Mouse (Mus musculus): Measurements from ENCODE around the gene 9030612E09Rik. TPM values are rescaled to one million over a fixed set of nuclear protein-coding genes. Genes with fewer than 3 reads are reported as not detected.

9030612E09Rik gene
- polyA plus RNA-seq, 1 experiment from 2014 or later, result 0.36 TPM

DNA sequence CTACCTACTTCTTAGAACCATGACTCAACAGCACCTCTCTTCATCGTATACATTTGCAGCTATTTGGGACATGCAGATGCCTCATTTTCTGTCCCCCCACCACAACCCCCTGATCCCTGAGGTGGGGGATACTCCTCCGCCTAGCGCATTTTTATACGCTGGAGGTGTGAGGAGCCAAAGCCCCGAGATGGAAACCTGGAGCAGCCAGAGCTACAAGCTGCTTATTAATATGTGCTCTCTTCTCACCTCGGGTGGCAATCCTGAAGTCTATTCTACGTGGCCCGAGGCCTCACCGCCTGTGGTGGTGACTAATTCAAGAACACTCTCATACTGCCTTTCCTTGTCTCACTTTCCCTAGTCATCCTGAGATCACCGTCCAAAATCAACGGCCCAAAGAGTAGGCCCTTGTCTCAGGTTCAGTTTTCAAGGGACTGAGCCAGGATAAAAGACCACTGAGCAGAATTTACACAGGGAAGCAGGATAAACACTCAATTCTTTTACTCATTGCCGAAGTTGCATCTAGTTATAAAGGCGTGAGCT lies 42.9 kb downstream of the 9030612E09Rik start:
- Histone ChIP-seq H3K4me2 (no peak overlapping the region), H3K27ac (no peak overlapping the region), H3K36me3 (no peaks in the 10 kb centered on the region), H3K9ac (no peak overlapping the region), H3K4me1 (peaks cover 10% of the 10 kb centered on the region), H3K27me3 (no peaks in the 10 kb centered on the region), H3K9me3 (no peaks in the 10 kb centered on the region), H3K4me3 (no peak overlapping the region)
- 88% methylated on average over 13 of the region's 13 CpGs for WGBS
- no peak for ATAC-seq (ENCODE audit: borderline replicate concordance, extremely low read depth, low FRiP score, low TSS enrichment)

DNA sequence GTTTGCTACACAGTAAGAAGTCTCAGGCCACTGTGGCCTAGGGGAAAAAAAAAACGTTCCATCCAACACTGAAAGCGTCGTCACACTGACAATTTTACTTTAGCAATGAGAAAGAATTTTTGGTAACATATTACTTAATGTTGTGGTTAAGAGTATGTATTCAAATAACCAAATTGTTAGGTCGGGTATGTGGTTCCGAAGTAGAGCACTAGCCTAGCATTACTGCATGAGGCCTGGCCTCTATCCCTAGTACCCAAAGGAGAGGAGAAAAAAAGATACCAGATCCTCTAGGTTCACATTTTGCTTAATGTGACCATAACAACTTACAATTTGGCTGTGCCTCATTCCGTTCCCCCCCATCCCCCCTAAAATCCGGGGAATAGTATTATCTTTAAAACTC lies 46.0 kb downstream of the 9030612E09Rik start:
- Histone ChIP-seq H3K36me3 (no peaks in the 10 kb centered on the region), H3K4me2 (peak overlapping the region; percentile 58), H3K4me3 (peak overlapping the region; percentile 67), H3K27ac (peak overlapping the region; percentile 94), H3K9me3 (no peaks in the 10 kb centered on the region), H3K9ac (peak overlapping the region; percentile 88), H3K4me1 (peaks cover 11% of the 10 kb centered on the region), H3K27me3 (no peaks in the 10 kb centered on the region)
- ATAC-seq (ENCODE audit: borderline replicate concordance, extremely low read depth, low FRiP score, low TSS enrichment), result no peak
- WGBS, result 14% methylated on average over 7 of the region's 7 CpGs

DNA sequence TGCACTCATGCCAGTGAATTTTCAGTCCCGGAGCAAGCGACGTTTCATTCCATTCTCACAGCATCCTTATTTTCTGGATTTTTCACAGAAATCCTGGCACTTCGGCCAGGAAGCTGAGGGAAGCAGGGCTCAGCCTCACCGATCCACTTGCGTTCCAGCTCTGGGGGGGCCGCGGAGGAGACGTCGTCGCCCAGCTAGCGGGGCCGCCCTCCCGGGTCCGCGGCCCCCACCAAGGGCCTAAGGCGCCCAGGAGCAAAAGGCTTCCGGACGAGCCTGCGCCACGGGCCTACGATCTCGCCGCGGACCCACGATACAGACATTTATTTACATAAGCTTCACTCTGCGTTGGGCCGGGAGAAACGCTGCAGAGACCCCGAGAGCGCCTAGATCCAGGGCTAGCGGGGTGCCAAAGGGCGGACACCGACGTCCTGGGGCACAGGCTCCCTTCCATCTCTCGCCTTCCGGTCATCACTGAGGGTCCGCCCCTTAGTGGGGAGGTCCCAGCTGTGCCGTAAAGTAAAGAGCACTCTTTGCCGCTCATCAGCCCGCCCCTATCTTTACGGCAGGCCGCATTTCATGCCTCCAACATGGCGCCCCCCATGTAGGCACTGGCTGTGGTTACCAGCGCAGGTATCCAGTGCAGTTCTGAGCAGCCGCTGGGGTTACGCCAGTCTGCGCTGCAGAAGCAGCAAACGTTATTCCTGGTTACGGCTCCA lies 46.6 kb downstream of the 9030612E09Rik start, which contains the start of gene Pdss2:
Gene Pdss2 (plus strand): TSS at position 577 of the 716 bp plus-strand sequence.
- no peaks in the 10 kb centered on the region for H3K36me3 ChIP-seq
- peaks cover 11% of the 10 kb centered on the region for H3K4me1 ChIP-seq
- no peaks in the 10 kb centered on the region for H3K9me3 ChIP-seq
- peak; percentile 98 for ATAC-seq (ENCODE audit: borderline replicate concordance, extremely low read depth, low FRiP score, low TSS enrichment)
- under 1% methylated on average over 50 of the region's 50 CpGs for WGBS
- H3K4me3 ChIP-seq, result peak within 1 kb of the TSS; percentile 67
- H3K27ac ChIP-seq, result peak within 1 kb of the TSS; percentile 94
- H3K4me2 ChIP-seq, result peak within 1 kb of the TSS; percentile 82
- peak within 1 kb of the TSS; percentile 88 for H3K9ac ChIP-seq
- no peaks in the 10 kb centered on the region for H3K27me3 ChIP-seq

DNA sequence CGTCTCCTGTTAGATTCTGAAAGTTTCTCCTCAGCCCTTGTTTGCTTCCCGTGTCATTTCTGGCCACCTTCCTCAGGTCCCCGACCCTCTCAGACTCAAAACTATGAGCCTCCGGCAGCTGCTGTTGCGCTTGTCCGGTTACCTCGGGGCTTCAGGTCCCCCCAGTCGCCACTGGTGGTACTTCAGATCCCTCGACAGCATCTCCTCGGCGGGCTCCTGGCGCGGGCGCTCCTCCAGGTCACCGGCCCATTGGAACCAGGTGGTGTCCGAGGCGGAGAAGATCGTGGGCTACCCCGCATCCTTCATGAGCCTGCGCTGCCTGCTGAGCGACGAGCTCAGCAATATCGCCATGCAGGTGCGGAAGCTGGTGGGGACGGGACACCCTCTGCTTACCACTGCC lies 47.2 kb downstream of the 9030612E09Rik start:
- peaks cover 11% of the 10 kb centered on the region for H3K4me1 ChIP-seq
- peak overlapping the region; percentile 88 for H3K9ac ChIP-seq
- H3K27ac ChIP-seq, result peak overlapping the region; percentile 94
- peak overlapping the region; percentile 67 for H3K4me3 ChIP-seq
- ATAC-seq (ENCODE audit: borderline replicate concordance, extremely low read depth, low FRiP score, low TSS enrichment), result peak; percentile 49; the same call in 1 of the 2 replicates
- no peaks in the 10 kb centered on the region for H3K36me3 ChIP-seq
- no peaks in the 10 kb centered on the region for H3K27me3 ChIP-seq
- WGBS, result under 1% methylated on average over 25 of the region's 25 CpGs
- no peaks in the 10 kb centered on the region for H3K9me3 ChIP-seq
- peak overlapping the region; percentile 82 for H3K4me2 ChIP-seq

DNA sequence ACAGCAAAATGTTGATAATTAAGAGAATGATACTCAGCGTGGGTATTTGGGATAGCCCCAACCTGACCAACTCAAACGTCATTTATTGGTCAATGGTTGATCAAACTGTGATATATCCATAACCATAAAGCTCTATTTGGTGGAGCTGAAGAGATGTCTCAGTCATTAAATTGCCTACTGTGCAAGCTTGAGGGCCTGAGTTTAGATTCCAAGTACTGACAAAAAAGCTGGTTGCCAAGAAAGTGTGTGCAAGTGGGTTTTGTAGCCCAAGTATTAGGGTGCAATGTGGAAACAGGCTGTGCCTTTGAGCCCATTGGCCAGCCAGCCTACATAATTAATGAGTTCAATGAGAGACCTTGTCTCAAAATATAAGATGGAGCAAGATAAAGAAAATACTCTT lies 48.9 kb downstream of the 9030612E09Rik start:
- no peaks in the 10 kb centered on the region for H3K27me3 ChIP-seq
- 86% methylated on average over 2 of the region's 2 CpGs for WGBS
- ATAC-seq (ENCODE audit: borderline replicate concordance, extremely low read depth, low FRiP score, low TSS enrichment), result no peak
- peaks cover 11% of the 10 kb centered on the region for H3K4me1 ChIP-seq
- no peak overlapping the region for H3K27ac ChIP-seq
- H3K9ac ChIP-seq, result no peak overlapping the region
- H3K36me3 ChIP-seq, result no peaks in the 10 kb centered on the region
- no peaks in the 10 kb centered on the region for H3K9me3 ChIP-seq
- no peak overlapping the region for H3K4me2 ChIP-seq
- no peak overlapping the region for H3K4me3 ChIP-seq

Other genes with a start within 250 kb of the 9030612E09Rik start
- gene Sobp, start 174 bp upstream of the 9030612E09Rik start, polyA plus RNA-seq (2015; fragmentation: Nextera tagmentation; extraction: Ambion mirVana), result 0.39 and 0.66 TPM in 2 replicates
- 10.1 and 11.9 TPM in 2 replicates for gene Pdss2, start 46.8 kb downstream of the 9030612E09Rik start, polyA plus RNA-seq (2015; fragmentation: Nextera tagmentation; extraction: Ambion mirVana)

Data from lung, embryonic 15.5 days (tissue).